19 mouse cellular contexts compared by ENCODE assay signal in genomic region chr5:31301866-31302265, GRCm38 (mm10). TPM values are rescaled to one million over a fixed set of nuclear protein-coding genes. Genes with fewer than 3 reads are reported as not detected.
"Had no signal": no experiment of that assay in that cellular context is flagged by ENCODE, and none has a peak within 500 bp of the region (broad histone marks: within the 10 kb centered on the region; RNA-seq: fewer than 3 reads in every experiment).

No protein-coding gene starts in this region.

- H3K27me3 ChIP-seq: midbrain, embryonic 15.5 days; neural tube, embryonic 12.5 days; neural tube, embryonic 15.5 days; stomach, embryonic 15.5 days had no signal

- H3K9ac ChIP-seq: liver, embryonic 13.5 days; midbrain, embryonic 12.5 days; midbrain, embryonic 15.5 days; neural tube, embryonic 12.5 days; neural tube, embryonic 15.5 days; stomach, embryonic 15.5 days had no signal

- H3K27ac ChIP-seq: layer of hippocampus, adult 2 months; left cerebral cortex, adult 2 months; liver, embryonic 13.5 days; macrophage; midbrain, embryonic 12.5 days; midbrain, embryonic 15.5 days; neural tube, embryonic 12.5 days; neural tube, embryonic 15.5 days; stomach, embryonic 15.5 days had no signal

- ATAC-seq: midbrain, embryonic 15.5 days had no signal

- H3K4me2 ChIP-seq: liver, embryonic 13.5 days; midbrain, embryonic 12.5 days; midbrain, embryonic 15.5 days; neural tube, embryonic 12.5 days; neural tube, embryonic 15.5 days; stomach, embryonic 15.5 days had no signal

- H3K4me3 ChIP-seq: layer of hippocampus, adult 2 months; left cerebral cortex, adult 2 months; liver, embryonic 13.5 days; midbrain, embryonic 12.5 days; midbrain, embryonic 15.5 days; neural tube, embryonic 12.5 days; neural tube, embryonic 15.5 days; stomach, embryonic 15.5 days had no signal

- H3K4me1 ChIP-seq: liver, embryonic 13.5 days; midbrain, embryonic 12.5 days; midbrain, embryonic 15.5 days; neural tube, embryonic 12.5 days; neural tube, embryonic 15.5 days; stomach, embryonic 15.5 days had no signal

- H3K9me3 ChIP-seq: liver, embryonic 13.5 days; midbrain, embryonic 12.5 days; midbrain, embryonic 15.5 days; neural tube, embryonic 12.5 days; neural tube, embryonic 15.5 days; stomach, embryonic 15.5 days had no signal

- H3K36me3 ChIP-seq: liver, embryonic 13.5 days; midbrain, embryonic 12.5 days; midbrain, embryonic 15.5 days; neural tube, embryonic 12.5 days; neural tube, embryonic 15.5 days; stomach, embryonic 15.5 days had no signal

- DNase-seq: kidney, postnatal 25 days; layer of hippocampus, adult 9-11 months; liver, embryonic 13.5 days; lung, adult 2 months; lung, postnatal 14 days; right cerebral cortex, adult 18-20 months; right cerebral cortex, postnatal 14 days; right cerebral cortex, postnatal 4 days; thymus, adult 18-20 months; thymus, postnatal 4 days had no signal

RNA-seq across cellular contexts. Expression of gene Gckr, which starts 4.6 kb away (rescaled TPM):
- total RNA-seq: layer of hippocampus, adult 2 months; left cerebral cortex, adult 2 months; megakaryocyte, adult 5-6 weeks had no signal
- polyA plus RNA-seq: macrophage had no signal

RNA-seq across cellular contexts. Expression of gene Fndc4, which starts 6.0 kb away (rescaled TPM):
- total RNA-seq: megakaryocyte, adult 5-6 weeks had no signal
- polyA plus RNA-seq: macrophage had no signal
